Mouse (Mus musculus): ENCODE data around the gene Pld6.
A peak's percentile ranks its signal among the peaks of the same experiment; 100 is the strongest.

The Pld6 gene

DNA sequence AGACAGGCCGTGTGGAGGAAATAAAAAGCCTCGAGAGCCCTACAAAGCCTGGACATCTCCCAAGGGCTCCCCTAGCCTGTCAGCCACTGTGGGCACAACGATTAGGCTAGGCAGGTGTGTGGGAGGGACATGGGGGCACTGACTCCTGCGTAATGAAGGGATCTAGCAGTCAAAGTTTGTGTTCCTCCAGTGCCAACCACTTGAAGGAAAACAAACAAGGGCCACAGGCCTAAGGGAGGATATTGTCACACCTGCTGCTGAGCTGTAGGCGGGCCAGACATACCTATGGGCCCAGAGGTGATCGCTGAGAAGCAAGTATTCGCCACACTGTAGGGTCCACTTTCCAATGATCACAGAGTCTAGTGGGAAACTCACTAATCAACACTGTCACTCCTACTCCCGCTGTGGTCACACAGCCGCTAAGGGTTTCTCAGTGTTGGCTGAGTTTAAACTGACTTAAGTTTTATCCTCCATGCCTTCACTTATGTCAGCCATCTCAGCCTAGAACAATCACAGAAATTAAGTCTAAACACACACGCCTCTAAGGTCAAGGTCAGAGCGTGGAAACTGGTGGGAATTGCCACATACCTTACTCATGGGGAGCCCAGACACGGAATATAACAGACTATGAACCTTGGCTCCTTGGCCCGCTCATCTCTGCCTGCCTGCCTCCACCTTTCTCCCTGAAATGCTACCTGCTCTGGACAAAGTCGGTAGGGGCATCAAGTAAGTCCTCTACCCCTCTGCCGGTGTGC, 824 bp downstream of the Pld6 start:
- no peak for DNase-seq (ENCODE audit: low spot score in 2 of 2)

GRCm38 (mm10) chr11:59783591-59783990, 3.9 kb downstream of the Pld6 start:
- no peak for DNase-seq (ENCODE audit: low spot score in 2 of 2)

DNA sequence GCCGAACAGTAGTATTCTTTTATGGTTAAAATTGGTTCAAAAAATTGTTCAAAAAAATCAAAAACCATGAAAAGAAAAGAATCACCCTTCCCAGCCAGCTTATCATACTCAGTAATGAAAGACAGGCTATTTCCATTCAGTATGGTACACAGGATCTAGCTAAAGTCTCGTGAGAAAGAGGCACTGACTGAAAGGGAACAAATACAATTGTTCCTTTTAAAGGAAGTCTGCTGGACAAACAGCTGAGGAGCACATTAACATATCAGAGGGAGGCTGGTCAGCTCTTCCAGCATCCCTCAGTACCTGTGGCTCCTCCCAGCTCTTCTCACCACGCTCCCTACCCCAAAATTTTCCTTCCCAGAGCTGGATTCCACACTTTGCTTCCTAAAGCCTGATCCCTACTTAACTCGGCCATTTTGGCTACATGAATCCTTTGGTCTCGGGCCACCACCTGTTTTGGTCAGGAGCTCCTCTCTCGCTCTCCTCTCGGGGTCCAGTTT, 5.3 kb downstream of the Pld6 start:
- no peak for DNase-seq (ENCODE audit: low spot score in 2 of 2)

DNA sequence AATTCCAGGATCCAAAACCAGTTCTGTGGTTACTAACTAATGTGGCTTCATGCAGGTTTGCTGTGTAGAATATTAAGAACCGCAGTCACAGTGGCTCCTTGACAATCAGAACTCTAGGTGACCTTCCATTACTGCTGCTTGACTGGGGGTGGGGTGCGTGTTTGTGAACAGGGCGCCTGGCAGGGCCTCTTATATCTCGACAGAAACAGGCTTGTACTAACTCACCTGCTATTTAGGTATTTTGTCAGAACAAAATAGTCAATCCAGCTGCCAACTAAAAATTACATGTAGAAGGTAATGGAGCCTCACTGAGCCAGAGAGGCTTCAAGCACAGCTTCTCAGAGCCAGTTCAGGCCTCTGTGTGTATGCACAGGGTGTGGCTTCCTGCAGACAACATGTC, 7.2 kb downstream of the Pld6 start:
- DNase-seq (ENCODE audit: low spot score in 2 of 2): no peak

DNA sequence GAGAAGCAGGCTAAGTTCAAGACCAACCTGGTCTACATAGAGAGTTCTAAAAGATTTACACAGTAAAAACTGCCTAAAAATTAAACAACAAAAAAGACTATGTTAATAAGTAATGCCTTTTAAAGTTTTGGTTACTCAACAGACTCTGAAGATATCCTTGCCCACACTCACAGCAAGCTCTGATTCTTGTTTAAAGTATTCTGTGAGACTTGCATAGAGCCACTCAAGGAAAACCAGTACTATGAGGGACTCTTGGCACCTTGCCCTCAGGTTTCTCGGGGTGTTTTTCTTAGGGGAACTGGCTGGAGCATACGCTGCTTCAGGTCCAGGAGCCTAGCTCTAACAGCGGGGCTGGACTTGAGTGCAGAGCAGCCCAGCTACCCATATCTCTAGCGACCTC, 8.0 kb downstream of the Pld6 start:
- DNase-seq (ENCODE audit: low spot score in 2 of 2): no peak

DNA sequence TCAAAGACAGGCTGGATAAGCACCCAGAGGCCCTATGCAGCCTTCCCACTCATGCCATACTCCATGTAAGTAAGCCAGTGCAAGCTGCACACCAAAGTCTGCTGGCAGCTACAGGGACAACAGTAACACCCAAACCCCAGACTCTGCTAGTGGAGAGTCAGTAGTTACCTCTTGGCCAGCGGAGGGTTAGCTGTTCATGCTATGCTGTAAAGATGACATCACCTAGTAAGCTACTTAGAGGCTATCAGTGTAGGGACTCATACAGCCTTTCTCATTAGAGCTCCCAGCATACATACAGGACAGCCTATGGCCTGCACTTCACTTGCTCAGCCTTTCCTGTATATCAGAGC, 8.6 kb downstream of the Pld6 start:
- no peak for DNase-seq (ENCODE audit: low spot score in 2 of 2)

DNA sequence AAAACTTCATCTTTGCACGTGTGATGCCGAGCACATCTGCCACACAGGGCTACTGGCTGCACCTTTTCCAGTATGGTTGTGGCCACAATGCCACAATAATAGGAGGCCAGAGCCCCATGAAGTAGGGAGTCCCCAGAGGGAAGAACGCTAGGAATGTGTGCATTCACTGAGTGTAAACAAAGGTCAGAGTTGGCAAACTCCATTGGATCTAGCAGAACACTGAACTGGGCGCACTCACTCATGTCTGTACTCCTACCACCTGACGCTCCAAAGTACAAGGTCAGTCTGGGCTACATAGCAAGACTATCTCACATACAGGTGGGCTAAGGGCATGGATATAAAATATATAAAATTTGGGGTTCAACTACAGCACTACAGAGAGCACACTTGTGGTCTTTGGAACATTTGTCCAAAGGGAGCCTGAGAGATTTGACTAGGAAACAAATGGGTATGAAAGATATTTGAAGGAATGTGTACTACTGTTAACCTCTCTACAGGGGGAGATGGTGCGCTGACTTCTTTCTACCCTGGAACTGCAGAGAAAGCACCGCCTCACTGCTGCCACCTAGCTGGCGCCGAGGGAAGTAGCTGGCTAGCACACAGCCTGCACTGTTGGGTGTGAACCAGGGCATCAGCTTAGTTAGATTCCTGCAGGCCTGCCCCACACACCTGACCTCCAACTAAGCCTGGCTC, 9.1 kb downstream of the Pld6 start:
- DNase-seq (ENCODE audit: low spot score in 2 of 2): peak; percentile 64 to 82

- no peak for DNase-seq (ENCODE audit: low spot score in 2 of 2)
Observed at GRCm38 (mm10) chr11:59777259-59777658, 10.2 kb downstream of the Pld6 start.

DNA sequence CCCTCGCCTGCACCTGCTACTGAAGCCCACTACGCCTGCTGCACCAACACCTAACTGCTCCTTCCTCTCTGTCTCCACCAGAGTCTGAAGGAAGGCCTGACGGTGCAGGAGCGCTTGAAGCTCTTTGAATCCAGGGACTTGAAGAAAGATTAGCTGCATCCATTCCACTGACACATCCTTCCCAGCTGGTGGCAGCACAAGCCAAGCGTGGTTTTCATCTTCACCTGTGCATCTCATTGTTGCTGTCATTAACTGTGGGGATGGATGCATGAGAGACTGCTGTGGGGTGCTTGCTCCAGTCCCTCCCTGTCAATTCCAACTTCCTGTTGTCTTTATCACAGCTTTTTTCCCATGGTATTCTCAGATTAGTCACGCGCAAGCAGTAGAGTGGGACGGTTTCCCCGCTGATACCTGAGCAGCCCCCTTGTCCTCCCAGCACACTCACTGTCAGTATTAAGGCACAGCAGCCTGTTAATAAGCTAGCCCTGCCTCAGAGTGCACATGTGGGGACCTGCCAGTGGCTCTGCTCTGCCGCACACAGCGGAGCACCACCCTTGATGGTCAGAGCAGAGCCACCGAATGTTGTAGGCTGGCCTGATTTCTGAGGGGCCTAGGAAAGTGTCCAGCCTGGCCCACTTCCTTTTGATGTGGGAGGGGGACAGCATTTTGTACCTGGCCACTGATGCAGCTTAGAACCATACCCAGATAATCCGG, 11.9 kb downstream of the Pld6 start:
- no peak for DNase-seq (ENCODE audit: low spot score in 2 of 2)

- no peak for DNase-seq (ENCODE audit: low spot score in 2 of 2)
Observed at GRCm38 (mm10) chr11:59774522-59774921, 12.9 kb downstream of the Pld6 start.

- DNase-seq (ENCODE audit: low spot score in 2 of 2): no peak
Observed at GRCm38 (mm10) chr11:59772902-59773301, 14.5 kb downstream of the Pld6 start.

GRCm38 (mm10) chr11:59772291-59772690, 15.2 kb downstream of the Pld6 start:
- no peak for DNase-seq (ENCODE audit: low spot score in 2 of 2)

DNA sequence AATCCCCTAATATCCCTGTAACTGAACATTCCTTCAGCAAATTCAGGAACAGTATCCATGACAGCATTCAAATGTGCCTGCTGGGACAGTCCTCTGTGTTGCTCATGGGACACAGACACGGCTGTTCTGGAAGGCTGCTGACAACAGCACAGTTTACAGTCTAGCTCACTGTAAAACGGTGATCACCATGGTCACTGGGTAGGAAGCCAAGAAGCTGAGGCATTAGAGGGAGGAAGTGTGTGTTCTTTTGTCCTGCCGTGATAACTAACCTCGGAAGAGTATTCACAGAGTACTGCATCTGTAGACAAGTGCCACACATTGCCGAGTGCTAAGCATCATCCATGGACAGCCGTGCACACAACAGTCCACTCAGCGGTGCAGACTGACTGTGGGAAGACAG, 16.7 kb downstream of the Pld6 start:
- no peak for DNase-seq (ENCODE audit: low spot score in 2 of 2)

DNA sequence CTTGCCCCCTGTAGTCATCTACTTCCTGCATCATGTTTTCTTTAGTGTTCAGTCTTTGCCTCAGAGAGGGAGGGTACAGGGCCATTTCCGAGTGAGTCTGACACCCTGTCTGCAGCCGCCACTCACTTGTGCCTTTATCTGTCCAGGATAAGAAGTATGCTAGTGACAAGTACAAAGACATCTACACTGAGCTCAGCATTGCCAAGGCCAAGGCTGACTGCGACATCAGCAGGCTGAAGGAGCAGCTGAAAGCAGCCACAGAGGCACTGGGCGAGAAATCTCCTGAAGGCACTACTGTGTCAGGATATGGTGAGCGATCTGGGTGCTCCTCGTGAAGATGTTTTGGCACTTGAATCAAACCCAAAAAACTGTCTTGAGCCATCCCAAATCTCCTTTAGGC, 17.7 kb downstream of the Pld6 start:
- no peak for DNase-seq (ENCODE audit: low spot score in 2 of 2)

DNA sequence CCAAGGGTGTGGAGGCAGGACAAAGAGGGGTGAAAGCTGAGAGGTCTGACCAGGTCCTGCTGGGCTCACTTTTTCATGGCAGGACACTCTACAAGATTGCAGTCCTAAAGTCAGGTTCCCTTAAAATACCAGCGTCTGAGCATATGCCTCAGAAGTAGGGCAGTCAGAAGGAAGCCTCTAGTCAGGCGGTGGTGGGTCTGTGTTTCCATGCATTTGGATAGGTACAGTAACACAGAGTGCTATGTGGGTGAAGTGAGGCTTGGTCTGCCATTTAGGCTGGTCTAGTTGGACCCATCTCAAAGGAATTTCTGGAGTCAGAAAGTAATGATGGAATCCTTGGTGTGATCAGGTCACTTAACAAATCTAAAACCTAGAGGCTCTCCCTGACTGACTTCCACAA, 18.1 kb downstream of the Pld6 start:
- DNase-seq (ENCODE audit: low spot score in 2 of 2): no peak

GRCm38 (mm10) chr11:59760796-59761195, 26.6 kb downstream of the Pld6 start:
- no peak for DNase-seq (ENCODE audit: low spot score in 2 of 2)

DNA sequence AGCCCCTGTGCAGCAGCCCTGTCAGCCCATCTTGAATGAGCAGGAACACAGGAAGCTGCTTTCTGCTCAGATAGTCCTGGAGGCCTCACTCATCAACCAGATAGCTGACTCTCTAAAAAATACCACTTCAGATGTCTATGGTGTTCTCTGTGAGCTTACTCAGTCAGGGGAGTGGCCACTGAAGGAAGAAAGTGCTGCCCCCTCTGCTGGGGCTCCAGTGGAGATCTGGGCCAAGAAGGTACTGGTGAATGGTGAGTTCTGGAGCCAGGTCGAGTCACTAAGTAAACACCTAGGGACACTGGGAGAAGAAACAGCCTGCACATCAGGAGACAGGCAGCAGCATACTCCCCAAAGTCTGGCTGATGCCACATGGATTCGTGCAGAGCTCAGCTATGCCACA, 27.8 kb downstream of the Pld6 start:
- no peak for DNase-seq (ENCODE audit: low spot score in 2 of 2)

DNA sequence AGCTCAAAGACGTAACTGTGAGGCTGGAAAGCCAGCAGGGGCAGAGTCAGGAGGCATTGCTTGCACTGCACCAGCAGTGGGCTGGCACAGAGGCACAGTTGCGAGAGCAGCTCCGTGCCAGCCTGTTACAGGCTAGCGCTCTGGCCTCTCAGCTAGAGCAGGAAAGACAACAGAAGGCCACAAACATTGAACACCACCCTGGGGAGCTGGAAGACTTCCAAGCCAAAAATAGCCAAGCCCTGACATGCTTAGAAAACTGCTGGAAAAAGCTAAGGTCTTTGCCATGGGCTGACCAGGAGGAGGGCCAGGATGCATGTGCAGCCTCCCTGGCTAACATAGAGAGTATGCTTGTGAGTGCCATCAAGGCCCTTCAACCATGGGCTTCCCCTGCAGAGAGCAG, 28.3 kb downstream of the Pld6 start:
- peak in 1 of 2 experiments; percentile 82 for DNase-seq (ENCODE audit: low spot score in 2 of 2)

DNA sequence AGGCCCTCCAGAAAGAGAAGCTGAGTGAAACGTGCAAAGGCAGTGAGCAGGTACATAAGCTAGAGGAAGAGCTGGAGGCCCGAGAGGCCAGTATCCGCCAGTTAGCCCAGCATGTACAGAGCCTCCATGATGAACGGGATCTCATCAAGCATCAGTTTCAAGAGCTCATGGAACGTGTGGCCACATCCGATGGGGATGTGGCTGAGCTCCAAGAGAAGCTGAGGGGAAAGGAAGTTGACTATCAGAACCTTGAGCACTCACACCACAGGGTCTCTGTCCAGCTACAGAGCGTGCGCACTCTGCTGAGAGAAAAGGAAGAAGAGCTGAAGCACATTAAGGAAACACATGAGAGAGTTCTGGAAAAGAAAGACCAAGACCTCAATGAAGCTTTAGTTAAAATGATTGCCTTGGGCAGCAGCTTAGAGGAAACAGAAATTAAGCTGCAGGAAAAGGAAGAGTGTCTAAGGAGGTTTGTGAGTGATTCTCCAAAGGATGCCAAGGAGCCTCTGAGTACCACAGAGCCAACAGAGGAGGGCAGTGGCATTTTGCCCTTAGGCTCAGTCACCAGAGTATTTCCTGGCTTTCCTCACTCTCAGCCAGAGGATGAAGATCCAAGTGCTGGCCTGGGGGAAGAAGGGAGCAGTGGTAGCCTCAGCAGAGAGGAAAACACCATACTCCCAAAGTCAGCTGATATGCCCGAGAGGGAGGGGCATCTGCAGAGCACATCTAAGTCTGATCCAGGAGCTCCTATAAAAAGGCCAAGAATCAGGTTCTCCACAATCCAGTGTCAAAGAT, 29.1 kb downstream of the Pld6 start:
- DNase-seq (ENCODE audit: low spot score in 2 of 2): no peak

GRCm38 (mm10) chr11:59756351-59756750, 31.1 kb downstream of the Pld6 start:
- DNase-seq (ENCODE audit: low spot score in 2 of 2): no peak

DNA sequence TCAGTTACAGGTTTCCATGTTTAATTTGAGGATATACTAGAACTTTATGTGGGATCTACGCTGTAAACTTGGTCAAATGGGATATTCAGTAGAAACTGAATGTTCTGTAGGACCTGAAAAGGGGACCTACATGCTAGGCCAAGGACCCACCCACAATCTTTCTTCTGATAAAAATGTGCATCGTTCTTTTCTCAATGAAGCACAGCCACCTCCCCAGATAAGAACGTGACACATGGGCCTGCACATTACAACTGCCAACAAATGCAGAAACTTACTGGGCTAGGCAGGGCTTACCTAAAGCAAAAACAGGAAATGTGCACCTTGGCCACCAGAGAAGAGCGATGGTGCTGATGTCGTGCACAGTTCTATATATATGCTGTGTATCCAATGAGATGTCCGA, 32.9 kb downstream of the Pld6 start:
- no peak for DNase-seq (ENCODE audit: low spot score in 2 of 2)

GRCm38 (mm10) chr11:59749050-59749449, 38.4 kb downstream of the Pld6 start:
- no peak for DNase-seq (ENCODE audit: low spot score in 2 of 2)
